Mouse (Mus musculus) midbrain, embryonic 11.5 days (tissue): ENCODE results near the gene Peli2. TPM values are rescaled to one million over a fixed set of nuclear protein-coding genes. Genes with fewer than 3 reads are reported as not detected.
A peak's percentile ranks its signal among the peaks of the same experiment; 100 is the strongest.

Experiments used
- ATAC-seq: fragments of 200-750 bp; cut with Nextera tagmentation; 2 replicates; pipeline ENCODE4 v1.8.0; 2017; ENCODE audit warnings: moderate TSS enrichment, moderate library complexity; ENCODE audit not compliant: low FRiP score
- DNase-seq: peaks from one replicate; pipeline ENCODE4 v3.0.0; 2015; ENCODE audit warnings: low spot score; ENCODE audit errors: missing footprints
- H3K27ac ChIP-seq: fragments of 300-500 bp; sonication (generic); 2 replicates; pipeline ENCODE4 v1.5.1; 2014; ENCODE audit warnings: low read depth, low read length
- H3K27me3 ChIP-seq: fragments of 300-500 bp; sonication (generic); 2 replicates; pipeline ENCODE4 v1.6.1; 2014; ENCODE audit warnings: mild to moderate bottlenecking, low read length, moderate library complexity, mixed read lengths; ENCODE audit not compliant: control insufficient read depth, insufficient read depth
- H3K36me3 ChIP-seq: fragments of 300-500 bp; sonication (generic); 2 replicates; pipeline ENCODE4 v1.6.1; 2014; ENCODE audit warnings: mild to moderate bottlenecking, low read length, moderate library complexity, mixed read lengths; ENCODE audit not compliant: control insufficient read depth, insufficient read depth
- H3K4me1 ChIP-seq: fragments of 300-500 bp; sonication (generic); 2 replicates; pipeline ENCODE4 v1.6.1; 2014; ENCODE audit warnings: low read length; ENCODE audit not compliant: control insufficient read depth, insufficient read depth
- H3K4me2 ChIP-seq: fragments of 300-500 bp; sonication (generic); 2 replicates; pipeline ENCODE4 v1.6.1; 2014; ENCODE audit warnings: mild to moderate bottlenecking, moderate library complexity
- H3K4me3 ChIP-seq: fragments of 300-500 bp; sonication (generic); 2 replicates; pipeline ENCODE4 v1.5.1; 2014; ENCODE audit warnings: low read depth, low read length
- H3K9ac ChIP-seq: fragments of 300-500 bp; sonication (generic); 2 replicates; pipeline ENCODE4 v1.6.1; 2014; ENCODE audit warnings: low read length
- H3K9me3 ChIP-seq: fragments of 300-500 bp; sonication (generic); 2 replicates; pipeline ENCODE4 v1.6.1; 2016; ENCODE audit warnings: low read length; ENCODE audit not compliant: control insufficient read depth
- WGBS: fragments of 180-500 bp; shearing (Covaris S2); extraction: QIAGEN DNeasy Blood & Tissue Kit; methylation state at CpG from one replicate; pipeline ENCODE4 v1.1.7; 2014; 5-methylcytosine and 5-hydroxymethylcytosine counted together
- polyA plus RNA-seq: library from polyadenylated mRNA; unstranded; fragments of >200 nt; fragmentation: Nextera tagmentation; extraction: Ambion mirVana; gene quantifications from 2 replicates; pipeline ENCODE4 v1.2.1, GENCODE M21; 2014

Gene Peli2
- polyA plus RNA-seq, 1 experiment from 2014 or later: 16.2 TPM

GRCm38 (mm10) chr14:48143141-48143540 is 22.5 kb downstream of the Peli2 start:
- Histone ChIP-seq H3K9me3 (no peaks in the 10 kb centered on the region), H3K9ac (no peak overlapping the region), H3K36me3 (no peaks in the 10 kb centered on the region), H3K4me3 (no peak overlapping the region), H3K4me1 (peaks cover 10% of the 10 kb centered on the region), H3K27ac (no peak overlapping the region), H3K4me2 (no peak overlapping the region), H3K27me3 (no peaks in the 10 kb centered on the region)
- DNase-seq: no peak
- WGBS: 35% methylated on average over 4 of the region's 4 CpGs
- ATAC-seq: no peak

GRCm38 (mm10) chr14:48144330-48144729 is 23.7 kb downstream of the Peli2 start:
- Histone ChIP-seq H3K4me3 (no peak overlapping the region), H3K27me3 (no peaks in the 10 kb centered on the region), H3K4me2 (no peak overlapping the region), H3K4me1 (peaks cover 10% of the 10 kb centered on the region), H3K9me3 (no peaks in the 10 kb centered on the region), H3K36me3 (no peaks in the 10 kb centered on the region), H3K27ac (no peak overlapping the region), H3K9ac (no peak overlapping the region)
- no peak for DNase-seq
- 92% methylated on average over 17 of the region's 17 CpGs for WGBS
- no peak for ATAC-seq

- H3K4me2 ChIP-seq: no peak overlapping the region
- no peak for ATAC-seq
- H3K9ac ChIP-seq: no peak overlapping the region
- H3K4me3 ChIP-seq: no peak overlapping the region
- DNase-seq: peak; percentile 80
- no peaks in the 10 kb centered on the region for H3K9me3 ChIP-seq
- H3K36me3 ChIP-seq: no peaks in the 10 kb centered on the region
- H3K4me1 ChIP-seq: peaks cover 8% of the 10 kb centered on the region
- no peaks in the 10 kb centered on the region for H3K27me3 ChIP-seq
- H3K27ac ChIP-seq: no peak overlapping the region
- 85% methylated on average over 6 of the region's 6 CpGs for WGBS
These were observed 27.1 kb downstream of the Peli2 start for GRCm38 (mm10) chr14:48147688-48148087.

- Histone ChIP-seq H3K4me3 (no peak overlapping the region), H3K27ac (no peak overlapping the region), H3K9ac (no peak overlapping the region), H3K27me3 (no peaks in the 10 kb centered on the region), H3K9me3 (no peaks in the 10 kb centered on the region), H3K36me3 (no peaks in the 10 kb centered on the region), H3K4me2 (no peak overlapping the region), H3K4me1 (no peaks in the 10 kb centered on the region)
- no peak for DNase-seq
- ATAC-seq: no peak
- WGBS: 91% methylated on average over 6 of the region's 6 CpGs
These were observed 28.0 kb downstream of the Peli2 start for GRCm38 (mm10) chr14:48148615-48149014.

- Histone ChIP-seq H3K9me3 (no peaks in the 10 kb centered on the region), H3K4me2 (no peak overlapping the region), H3K27ac (no peak overlapping the region), H3K27me3 (no peaks in the 10 kb centered on the region), H3K9ac (no peak overlapping the region), H3K4me1 (no peaks in the 10 kb centered on the region), H3K4me3 (no peak overlapping the region), H3K36me3 (no peaks in the 10 kb centered on the region)
- WGBS: 88% methylated on average over 9 of the region's 9 CpGs
- DNase-seq (no peak), ATAC-seq (no peak)
These were observed 28.7 kb downstream of the Peli2 start for GRCm38 (mm10) chr14:48149351-48149750.

DNA sequence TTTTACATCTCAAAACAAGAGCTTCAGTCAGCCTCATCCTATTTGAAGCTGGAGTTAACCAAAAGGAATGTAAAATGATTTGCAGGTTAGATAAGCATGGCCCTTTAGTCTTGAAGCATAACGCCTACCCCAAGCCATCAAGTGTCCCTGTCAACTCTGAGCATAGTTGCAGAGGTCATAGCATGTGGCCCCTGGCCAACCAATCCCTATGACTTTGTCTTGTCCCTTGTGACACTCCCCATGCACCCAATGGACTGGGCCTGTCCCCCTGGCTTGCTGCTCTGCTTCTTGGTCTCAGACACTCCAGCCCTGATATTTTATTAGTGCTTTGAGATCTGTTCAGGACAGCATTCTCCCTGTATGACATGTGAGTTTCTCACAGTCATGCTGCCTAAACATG is 30.3 kb downstream of the Peli2 start:
- WGBS: 96% methylated on average over 1 of the region's 1 CpGs
- H3K4me3 ChIP-seq: no peak overlapping the region

GRCm38 (mm10) chr14:48151554-48151953 is 30.9 kb downstream of the Peli2 start:
- Histone ChIP-seq H3K4me2 (no peak overlapping the region), H3K36me3 (no peaks in the 10 kb centered on the region), H3K27me3 (no peaks in the 10 kb centered on the region), H3K9me3 (no peaks in the 10 kb centered on the region), H3K27ac (no peak overlapping the region), H3K9ac (no peak overlapping the region), H3K4me1 (no peaks in the 10 kb centered on the region), H3K4me3 (no peak overlapping the region)
- DNase-seq: no peak
- 89% methylated on average over 2 of the region's 2 CpGs for WGBS
- no peak for ATAC-seq

More for the DNA sequence above, 30.3 kb downstream of the Peli2 start:
- no peak overlapping the region for H3K4me2 ChIP-seq
- no peaks in the 10 kb centered on the region for H3K4me1 ChIP-seq
- H3K27ac ChIP-seq: no peak overlapping the region
- no peaks in the 10 kb centered on the region for H3K27me3 ChIP-seq
- DNase-seq (no peak), ATAC-seq (no peak)
- no peaks in the 10 kb centered on the region for H3K36me3 ChIP-seq
- no peak overlapping the region for H3K9ac ChIP-seq
- no peaks in the 10 kb centered on the region for H3K9me3 ChIP-seq

DNA sequence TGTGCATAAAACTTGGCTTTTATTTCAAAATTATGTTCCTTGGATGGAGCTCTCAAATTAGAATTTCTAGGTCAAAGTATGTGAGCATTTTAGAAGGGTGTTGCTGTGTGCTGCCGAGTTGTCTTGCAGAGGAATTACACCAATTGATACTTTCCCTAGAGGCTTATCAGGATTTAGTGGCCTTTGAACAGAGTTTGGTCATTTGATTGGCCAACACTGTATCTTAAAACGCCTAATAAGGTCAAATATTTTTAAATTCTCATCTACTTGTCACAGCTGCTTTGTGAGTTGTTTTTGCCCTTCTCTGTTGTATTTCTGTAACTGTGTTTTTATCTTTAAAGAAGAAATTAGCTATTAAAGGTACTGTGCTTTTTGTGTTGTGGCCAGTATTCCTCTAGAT is 32.4 kb downstream of the Peli2 start:
- Histone ChIP-seq H3K36me3 (no peaks in the 10 kb centered on the region), H3K27me3 (no peaks in the 10 kb centered on the region), H3K4me1 (no peaks in the 10 kb centered on the region), H3K9ac (no peak overlapping the region), H3K4me3 (no peak overlapping the region), H3K9me3 (no peaks in the 10 kb centered on the region), H3K4me2 (no peak overlapping the region), H3K27ac (no peak overlapping the region)
- ATAC-seq (no peak), DNase-seq (no peak)
- WGBS: 82% methylated on average over 2 of the region's 2 CpGs

- ATAC-seq (no peak), DNase-seq (no peak)
- 90% methylated on average over 5 of the region's 5 CpGs for WGBS
- Histone ChIP-seq H3K9ac (no peak overlapping the region), H3K27me3 (no peaks in the 10 kb centered on the region), H3K4me3 (no peak overlapping the region), H3K4me2 (no peak overlapping the region), H3K9me3 (no peaks in the 10 kb centered on the region), H3K27ac (no peak overlapping the region), H3K4me1 (peaks cover 2% of the 10 kb centered on the region; the same call in 1 of the 2 replicates), H3K36me3 (no peaks in the 10 kb centered on the region)
These were observed 33.4 kb downstream of the Peli2 start for GRCm38 (mm10) chr14:48153865-48154511.
